Mouse (Mus musculus): ENCODE data around the gene Asrgl1. TPM values are rescaled to one million over a fixed set of nuclear protein-coding genes. Genes with fewer than 3 reads are reported as not detected.

Gene Asrgl1
- polyA plus RNA-seq, 1 experiment from 2014 or later = 19.7 TPM

- no peak overlapping the region for H3K4me2 ChIP-seq (ENCODE audit: low read depth, severe bottlenecking)
- no peak for ATAC-seq (ENCODE audit: insufficient number of reproducible peaks, low FRiP score, low TSS enrichment, low read depth)
Observed at GRCm38 (mm10) chr19:9081311-9082190, 53.9 kb downstream of the Asrgl1 start.

GRCm38 (mm10) chr19:9079916-9080315, 55.5 kb downstream of the Asrgl1 start:
- Histone ChIP-seq H3K4me1 (ENCODE audit: control insufficient read depth, insufficient read depth, low read length) (no peaks in the 10 kb centered on the region), H3K27ac (replicated peaks; ENCODE audit: low read depth, low read length) (no peak overlapping the region), H3K9ac (ENCODE audit: low read length) (no peak overlapping the region), H3K4me2 (ENCODE audit: low read depth, severe bottlenecking) (no peak overlapping the region), H3K27me3 (ENCODE audit: control insufficient read depth, insufficient read depth, low read length) (no peaks in the 10 kb centered on the region), H3K4me3 (ENCODE audit: low read depth, low read length) (no peak overlapping the region), H3K36me3 (ENCODE audit: control insufficient read depth, insufficient read depth, low read length) (no peaks in the 10 kb centered on the region), H3K9me3 (ENCODE audit: control insufficient read depth, low read length) (no peaks in the 10 kb centered on the region)
- WGBS = 33% methylated on average over 7 of the region's 7 CpGs
- DNase-seq (ENCODE audit: low spot score) (no peak), ATAC-seq (ENCODE audit: insufficient number of reproducible peaks, low FRiP score, low TSS enrichment, low read depth) (no peak)

More at GRCm38 (mm10) chr19:9081311-9082190, 53.9 kb downstream of the Asrgl1 start:
- H3K4me3 ChIP-seq (ENCODE audit: low read depth, low read length) = no peak overlapping the region
- no peaks in the 10 kb centered on the region for H3K9me3 ChIP-seq (ENCODE audit: control insufficient read depth, low read length)
- no peak overlapping the region for H3K27ac ChIP-seq (replicated peaks; ENCODE audit: low read depth, low read length)
- DNase-seq (ENCODE audit: low spot score) = no peak
- H3K4me1 ChIP-seq (ENCODE audit: control insufficient read depth, insufficient read depth, low read length) = no peaks in the 10 kb centered on the region
- no peaks in the 10 kb centered on the region for H3K27me3 ChIP-seq (ENCODE audit: control insufficient read depth, insufficient read depth, low read length)
- no peaks in the 10 kb centered on the region for H3K36me3 ChIP-seq (ENCODE audit: control insufficient read depth, insufficient read depth, low read length)
- WGBS = 85% methylated on average over 14 of the region's 14 CpGs
- H3K9ac ChIP-seq (ENCODE audit: low read length) = no peak overlapping the region

- no peaks in the 10 kb centered on the region for H3K4me1 ChIP-seq (ENCODE audit: control insufficient read depth, insufficient read depth, low read length)
- H3K4me2 ChIP-seq (ENCODE audit: low read depth, severe bottlenecking) = no peak overlapping the region
- 81% methylated on average over 4 of the region's 4 CpGs for WGBS
- ATAC-seq (ENCODE audit: insufficient number of reproducible peaks, low FRiP score, low TSS enrichment, low read depth) (no peak), DNase-seq (ENCODE audit: low spot score) (no peak)
- H3K36me3 ChIP-seq (ENCODE audit: control insufficient read depth, insufficient read depth, low read length) = no peaks in the 10 kb centered on the region
- H3K27me3 ChIP-seq (ENCODE audit: control insufficient read depth, insufficient read depth, low read length) = no peaks in the 10 kb centered on the region
- no peaks in the 10 kb centered on the region for H3K9me3 ChIP-seq (ENCODE audit: control insufficient read depth, low read length)
- H3K9ac ChIP-seq (ENCODE audit: low read length) = no peak overlapping the region
- no peak overlapping the region for H3K4me3 ChIP-seq (ENCODE audit: low read depth, low read length)
- no peak overlapping the region for H3K27ac ChIP-seq (replicated peaks; ENCODE audit: low read depth, low read length)
Observed at GRCm38 (mm10) chr19:9076982-9077660, 58.3 kb downstream of the Asrgl1 start.

- Histone ChIP-seq H3K9ac (ENCODE audit: low read length) (no peak overlapping the region), H3K4me1 (ENCODE audit: control insufficient read depth, insufficient read depth, low read length) (no peaks in the 10 kb centered on the region), H3K36me3 (ENCODE audit: control insufficient read depth, insufficient read depth, low read length) (no peaks in the 10 kb centered on the region), H3K27me3 (ENCODE audit: control insufficient read depth, insufficient read depth, low read length) (no peaks in the 10 kb centered on the region), H3K4me3 (ENCODE audit: low read depth, low read length) (no peak overlapping the region), H3K4me2 (ENCODE audit: low read depth, severe bottlenecking) (no peak overlapping the region), H3K27ac (replicated peaks; ENCODE audit: low read depth, low read length) (no peak overlapping the region), H3K9me3 (ENCODE audit: control insufficient read depth, low read length) (no peaks in the 10 kb centered on the region)
- ATAC-seq (ENCODE audit: insufficient number of reproducible peaks, low FRiP score, low TSS enrichment, low read depth) = no peak
- no peak for DNase-seq (ENCODE audit: low spot score)
- WGBS = 94% methylated on average over 3 of the region's 3 CpGs
Observed at GRCm38 (mm10) chr19:9076035-9076434, 59.4 kb downstream of the Asrgl1 start.

GRCm38 (mm10) chr19:9075558-9075957, 59.9 kb downstream of the Asrgl1 start:
- WGBS = 73% methylated on average over 2 of the region's 2 CpGs
- H3K27ac ChIP-seq (replicated peaks; ENCODE audit: low read depth, low read length) = no peak overlapping the region

GRCm38 (mm10) chr19:9074424-9074823, 61.0 kb downstream of the Asrgl1 start:
- DNase-seq (ENCODE audit: low spot score) (no peak), ATAC-seq (ENCODE audit: insufficient number of reproducible peaks, low FRiP score, low TSS enrichment, low read depth) (no peak)
- Histone ChIP-seq H3K4me2 (ENCODE audit: low read depth, severe bottlenecking) (no peak overlapping the region), H3K9ac (ENCODE audit: low read length) (no peak overlapping the region), H3K27me3 (ENCODE audit: control insufficient read depth, insufficient read depth, low read length) (no peaks in the 10 kb centered on the region), H3K27ac (replicated peaks; ENCODE audit: low read depth, low read length) (no peak overlapping the region), H3K4me1 (ENCODE audit: control insufficient read depth, insufficient read depth, low read length) (no peaks in the 10 kb centered on the region), H3K36me3 (ENCODE audit: control insufficient read depth, insufficient read depth, low read length) (no peaks in the 10 kb centered on the region), H3K4me3 (ENCODE audit: low read depth, low read length) (no peak overlapping the region), H3K9me3 (ENCODE audit: control insufficient read depth, low read length) (no peaks in the 10 kb centered on the region)
- 73% methylated on average over 4 of the region's 4 CpGs for WGBS

More at GRCm38 (mm10) chr19:9075558-9075957, 59.9 kb downstream of the Asrgl1 start:
- Histone ChIP-seq H3K9me3 (ENCODE audit: control insufficient read depth, low read length) (no peaks in the 10 kb centered on the region), H3K4me3 (ENCODE audit: low read depth, low read length) (no peak overlapping the region), H3K36me3 (ENCODE audit: control insufficient read depth, insufficient read depth, low read length) (no peaks in the 10 kb centered on the region), H3K9ac (ENCODE audit: low read length) (no peak overlapping the region), H3K4me2 (ENCODE audit: low read depth, severe bottlenecking) (no peak overlapping the region), H3K27me3 (ENCODE audit: control insufficient read depth, insufficient read depth, low read length) (no peaks in the 10 kb centered on the region), H3K4me1 (ENCODE audit: control insufficient read depth, insufficient read depth, low read length) (no peaks in the 10 kb centered on the region)
- ATAC-seq (ENCODE audit: insufficient number of reproducible peaks, low FRiP score, low TSS enrichment, low read depth) (no peak), DNase-seq (ENCODE audit: low spot score) (no peak)

- H3K36me3 ChIP-seq (ENCODE audit: control insufficient read depth, insufficient read depth, low read length) = no peaks in the 10 kb centered on the region
- DNase-seq (ENCODE audit: low spot score) = no peak
- H3K9ac ChIP-seq (ENCODE audit: low read length) = no peak overlapping the region
- WGBS = 77% methylated on average over 12 of the region's 12 CpGs
- ATAC-seq (ENCODE audit: insufficient number of reproducible peaks, low FRiP score, low TSS enrichment, low read depth) = no peak
- no peak overlapping the region for H3K4me2 ChIP-seq (ENCODE audit: low read depth, severe bottlenecking)
- no peak overlapping the region for H3K27ac ChIP-seq (replicated peaks; ENCODE audit: low read depth, low read length)
- no peaks in the 10 kb centered on the region for H3K27me3 ChIP-seq (ENCODE audit: control insufficient read depth, insufficient read depth, low read length)
- no peaks in the 10 kb centered on the region for H3K4me1 ChIP-seq (ENCODE audit: control insufficient read depth, insufficient read depth, low read length)
- no peak overlapping the region for H3K4me3 ChIP-seq (ENCODE audit: low read depth, low read length)
- no peaks in the 10 kb centered on the region for H3K9me3 ChIP-seq (ENCODE audit: control insufficient read depth, low read length)
Observed at GRCm38 (mm10) chr19:9073776-9074411, 61.5 kb downstream of the Asrgl1 start.

- no peak overlapping the region for H3K9ac ChIP-seq (ENCODE audit: low read length)
- ATAC-seq (ENCODE audit: insufficient number of reproducible peaks, low FRiP score, low TSS enrichment, low read depth) (no peak), DNase-seq (ENCODE audit: low spot score) (no peak)
- WGBS = 82% methylated on average over 2 of the region's 2 CpGs
- H3K9me3 ChIP-seq (ENCODE audit: control insufficient read depth, low read length) = no peaks in the 10 kb centered on the region
- no peak overlapping the region for H3K27ac ChIP-seq (replicated peaks; ENCODE audit: low read depth, low read length)
- no peak overlapping the region for H3K4me3 ChIP-seq (ENCODE audit: low read depth, low read length)
- no peaks in the 10 kb centered on the region for H3K27me3 ChIP-seq (ENCODE audit: control insufficient read depth, insufficient read depth, low read length)
- no peak overlapping the region for H3K4me2 ChIP-seq (ENCODE audit: low read depth, severe bottlenecking)
- H3K36me3 ChIP-seq (ENCODE audit: control insufficient read depth, insufficient read depth, low read length) = no peaks in the 10 kb centered on the region
- H3K4me1 ChIP-seq (ENCODE audit: control insufficient read depth, insufficient read depth, low read length) = no peaks in the 10 kb centered on the region
Observed at GRCm38 (mm10) chr19:9072157-9072530, 63.3 kb downstream of the Asrgl1 start.
